Mouse (Mus musculus) CD8-positive naive resting alpha-beta T cell, adult 2 months (primary cell): ENCODE measurements around the gene Sec14l1.
A peak's percentile ranks its signal among the peaks of the same experiment; 100 is the strongest.

Source experiments
- DNase-seq, 2 experiments: peaks; one replicate each; pipeline ENCODE4 v3.0.0; 2022; ENCODE audit warnings: low read depth in 2 of 2, low spot score in 2 of 2

Gene Sec14l1

GRCm38 (mm10) chr11:117177303-117177979 lies 62.5 kb downstream of the Sec14l1 start:
- peak; percentile 59 to 64 for DNase-seq

- peak in 1 of 2 experiments; percentile 23 for DNase-seq
Observed at GRCm38 (mm10) chr11:117179902-117180301, 64.9 kb downstream of the Sec14l1 start.

- no peak for DNase-seq
Observed at GRCm38 (mm10) chr11:117182808-117183207, 67.8 kb downstream of the Sec14l1 start.

GRCm38 (mm10) chr11:117183299-117183698 lies 68.3 kb downstream of the Sec14l1 start:
- no peak for DNase-seq

- DNase-seq, result no peak
Observed at GRCm38 (mm10) chr11:117183841-117184240, 68.9 kb downstream of the Sec14l1 start.

GRCm38 (mm10) chr11:117185076-117185933 lies 70.3 kb downstream of the Sec14l1 start:
- DNase-seq, result no peak

- DNase-seq, result no peak
Observed at GRCm38 (mm10) chr11:117191524-117191923, 76.6 kb downstream of the Sec14l1 start.

- no peak for DNase-seq
Observed at GRCm38 (mm10) chr11:117194475-117194937, 79.5 kb downstream of the Sec14l1 start.

GRCm38 (mm10) chr11:117195616-117196015 lies 80.6 kb downstream of the Sec14l1 start:
- DNase-seq, result no peak

- DNase-seq, result no peak
Observed at GRCm38 (mm10) chr11:117196681-117197080, 81.7 kb downstream of the Sec14l1 start.

- DNase-seq, result no peak
Observed at GRCm38 (mm10) chr11:117198122-117198521, 83.2 kb downstream of the Sec14l1 start.

GRCm38 (mm10) chr11:117199282-117200175 lies 84.6 kb downstream of the Sec14l1 start, which contains the start of gene Sept9:
Gene Sept9, plus strand, starts transcription at chr11:117199661.
- peak in 1 of 2 experiments; percentile 10 for DNase-seq

- no peak for DNase-seq
Observed at GRCm38 (mm10) chr11:117201846-117202245, 86.9 kb downstream of the Sec14l1 start.

GRCm38 (mm10) chr11:117204606-117205005 lies 89.6 kb downstream of the Sec14l1 start:
- no peak for DNase-seq

GRCm38 (mm10) chr11:117205042-117205441 lies 90.1 kb downstream of the Sec14l1 start:
- no peak for DNase-seq

- DNase-seq, result no peak
Observed at GRCm38 (mm10) chr11:117205447-117205846, 90.5 kb downstream of the Sec14l1 start.

- DNase-seq, result no peak
Observed at GRCm38 (mm10) chr11:117207436-117207835, 92.5 kb downstream of the Sec14l1 start.

- no peak for DNase-seq
Observed at GRCm38 (mm10) chr11:117208151-117208673, 93.2 kb downstream of the Sec14l1 start.
